Mouse (Mus musculus) midbrain, postnatal 0 days (tissue): ENCODE data around the gene Olfr558. TPM values are rescaled to one million over a fixed set of nuclear protein-coding genes. Genes with fewer than 3 reads are reported as not detected.

Experiments used
- ATAC-seq: fragments of 200-750 bp; cut with Nextera tagmentation; 2 replicates; pipeline ENCODE4 v1.8.0; 2017; ENCODE audit warnings: moderate number of reproducible peaks, mild to moderate bottlenecking, moderate TSS enrichment, moderate library complexity; ENCODE audit not compliant: low FRiP score
- DNase-seq: peaks from one replicate; pipeline ENCODE4 v3.0.0-alpha.2; 2015; ENCODE audit warnings: low spot score
- H3K27ac ChIP-seq: fragments of 300-500 bp; sonication (generic); 2 replicates; pipeline ENCODE4 v1.5.1; 2014; ENCODE audit warnings: low read depth, mild to moderate bottlenecking, low read length, mixed read lengths
- H3K27me3 ChIP-seq: fragments of 300-500 bp; sonication (generic); 2 replicates; pipeline ENCODE4 v1.6.1; 2014; ENCODE audit warnings: low read length, control low read depth, mixed read lengths; ENCODE audit not compliant: insufficient read depth
- H3K36me3 ChIP-seq: fragments of 300-500 bp; sonication (generic); 2 replicates; pipeline ENCODE4 v1.6.1; 2014; ENCODE audit warnings: low read length, control low read depth, mixed read lengths; ENCODE audit not compliant: insufficient read depth
- H3K4me1 ChIP-seq: fragments of 300-500 bp; sonication (generic); 2 replicates; pipeline ENCODE4 v1.6.1; 2014; ENCODE audit warnings: mild to moderate bottlenecking, control low read depth, antibody characterized with exemption, low read length, mixed read lengths; ENCODE audit not compliant: insufficient read depth
- H3K4me2 ChIP-seq: fragments of 300-500 bp; sonication (generic); 2 replicates; pipeline ENCODE4 v1.6.1; 2014; ENCODE audit warnings: low read depth, mild to moderate bottlenecking, low read length, mixed read lengths; ENCODE audit not compliant: poor library complexity, severe bottlenecking
- H3K4me3 ChIP-seq: fragments of 300-500 bp; sonication (generic); 2 replicates; pipeline ENCODE4 v1.5.1; 2014; ENCODE audit warnings: low read depth, mild to moderate bottlenecking, low read length, moderate library complexity
- H3K9ac ChIP-seq: fragments of 300-500 bp; sonication (generic); replicated peaks from 2 replicates; pipeline ENCODE4 v1.6.1; 2014; ENCODE audit warnings: mild to moderate bottlenecking, low read length, moderate library complexity, mixed read lengths; ENCODE audit not compliant: poor library complexity, severe bottlenecking
- H3K9me3 ChIP-seq: fragments of 300-500 bp; sonication (generic); 2 replicates; pipeline ENCODE4 v1.6.1; 2016; ENCODE audit warnings: low read length, control low read depth
- CTCF ChIP-seq: IDR thresholded peaks from 2 replicates; pipeline ENCODE4 v1.5.1; 2016; ENCODE audit warnings: antibody characterized with exemption, mild to moderate bottlenecking
- WGBS: fragments of 180-500 bp; shearing (Covaris S2); extraction: QIAGEN DNeasy Blood & Tissue Kit; methylation state at CpG from one replicate; pipeline ENCODE4 v1.1.7; 2014; 5-methylcytosine and 5-hydroxymethylcytosine counted together
- polyA plus RNA-seq: library from polyadenylated mRNA; unstranded; fragments of >200 nt; fragmentation: Nextera tagmentation; extraction: Ambion mirVana; gene quantifications from 2 replicates; pipeline ENCODE4 v1.2.1, GENCODE M21; 2015
- total RNA-seq: library from RNA; depleted of rRNA; stranded (reverse); fragments of >200 nt; gene quantifications from 2 replicates; pipeline ENCODE4 v1.2.3, GENCODE M21; 2014

Olfr558 gene
- total and polyA plus RNA-seq, 2 experiments from 2014 or later: 0.16 TPM; not detected in 1

DNA sequence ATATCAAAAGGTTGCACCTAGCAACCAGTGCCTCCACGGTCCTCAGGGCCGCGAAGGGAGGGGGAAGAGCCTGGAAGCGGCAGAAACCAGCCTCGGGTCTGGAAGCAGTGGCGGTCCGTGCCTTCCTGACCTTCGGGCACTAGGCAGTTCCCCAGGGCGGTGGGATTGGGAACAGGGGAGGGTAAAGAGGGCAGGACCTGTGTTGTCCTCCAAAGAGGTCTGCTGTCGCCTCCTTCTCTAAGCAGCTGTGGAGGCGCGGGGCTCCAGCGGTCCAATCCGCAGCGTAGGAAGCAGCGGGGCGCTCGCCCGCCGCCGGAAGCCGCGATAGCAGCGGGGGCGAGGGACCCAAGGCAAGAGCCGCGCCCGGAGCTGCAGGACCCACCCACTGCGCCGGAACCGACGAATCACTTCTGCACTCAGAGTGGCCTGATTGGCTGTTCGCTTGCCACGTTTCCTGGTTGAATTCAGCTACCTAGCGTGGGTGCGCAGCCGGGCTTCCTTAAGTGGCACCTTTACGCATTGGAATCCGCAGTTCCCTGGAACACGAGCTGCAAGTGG lies 15.0 kb upstream of the Olfr558 start, which contains the start of gene Trim68:
TSS of gene Trim68 (minus strand) at position 384 of the 558 bp plus-strand sequence.
- H3K9ac ChIP-seq: peak within 1 kb of the TSS; percentile 63
- H3K4me1 ChIP-seq: no peaks in the 10 kb centered on the region
- H3K36me3 ChIP-seq: no peaks in the 10 kb centered on the region
- no peaks in the 10 kb centered on the region for H3K27me3 ChIP-seq
- peak within 1 kb of the TSS; percentile 62 for H3K27ac ChIP-seq
- TF ChIP-seq CTCF: 0 out of 2 replicates have a peak, but pooled peaks have one; percentile 1
- WGBS: 0% methylated on average over 25 of the region's 40 CpGs
- DNase-seq (peak; percentile 89), ATAC-seq (peak; percentile 99)
- H3K4me3 ChIP-seq: peak within 1 kb of the TSS; percentile 60
- no peaks in the 10 kb centered on the region for H3K9me3 ChIP-seq
- peak within 1 kb of the TSS; percentile 88 for H3K4me2 ChIP-seq

DNA sequence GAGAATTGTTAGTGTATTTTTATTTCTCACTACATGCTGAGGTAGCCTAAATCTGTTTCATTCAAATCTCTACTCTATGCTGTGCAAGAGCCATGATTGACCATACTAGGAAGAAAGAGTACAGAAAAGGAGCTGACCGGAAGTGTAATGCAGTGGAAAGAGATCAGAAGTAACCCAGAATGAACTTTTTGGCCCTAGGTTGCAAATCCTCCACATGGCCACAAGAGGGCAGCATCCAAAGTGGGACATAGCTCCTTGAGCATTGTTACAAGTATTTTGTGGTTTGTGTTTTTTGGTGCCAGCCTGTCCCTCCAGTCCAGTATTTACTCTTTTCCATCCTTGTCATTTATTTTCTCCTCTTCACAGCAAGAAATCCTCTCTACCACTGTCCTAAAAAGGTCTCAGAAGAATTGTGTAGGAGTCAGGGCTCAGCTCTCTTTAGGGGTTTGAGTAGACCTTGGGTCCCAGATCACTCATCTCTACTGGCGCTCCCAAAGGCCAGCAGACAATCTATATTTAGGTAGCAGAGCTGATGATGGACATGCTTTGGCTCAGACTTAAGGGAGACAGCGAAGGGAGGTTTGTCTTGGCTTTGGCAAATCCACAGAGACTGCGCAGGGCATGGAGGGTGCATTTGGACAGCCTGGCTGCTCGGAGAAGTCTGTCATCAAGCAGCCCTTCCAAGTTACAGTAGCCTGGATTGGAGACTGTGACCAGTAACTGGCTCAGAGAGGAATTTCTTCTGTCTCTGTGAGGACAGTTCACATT lies 6.5 kb upstream of the Olfr558 start, which contains the start of gene Olfr557:
TSS of gene Olfr557 (plus strand) at position 553 of the 768 bp plus-strand sequence.
- no peaks in the 10 kb centered on the region for H3K27me3 ChIP-seq
- ATAC-seq (no peak), DNase-seq (peak; percentile 25)
- H3K9ac ChIP-seq: no peak within 1 kb of the TSS
- H3K4me2 ChIP-seq: no peak within 1 kb of the TSS
- no peak within 1 kb of the TSS for H3K4me3 ChIP-seq
- 77% methylated on average over 5 of the region's 5 CpGs for WGBS
- H3K36me3 ChIP-seq: no peaks in the 10 kb centered on the region
- H3K4me1 ChIP-seq: no peaks in the 10 kb centered on the region
- no peaks in the 10 kb centered on the region for H3K9me3 ChIP-seq
- no peak within 1 kb of the TSS for H3K27ac ChIP-seq
- TF ChIP-seq CTCF: peak; percentile 83

DNA sequence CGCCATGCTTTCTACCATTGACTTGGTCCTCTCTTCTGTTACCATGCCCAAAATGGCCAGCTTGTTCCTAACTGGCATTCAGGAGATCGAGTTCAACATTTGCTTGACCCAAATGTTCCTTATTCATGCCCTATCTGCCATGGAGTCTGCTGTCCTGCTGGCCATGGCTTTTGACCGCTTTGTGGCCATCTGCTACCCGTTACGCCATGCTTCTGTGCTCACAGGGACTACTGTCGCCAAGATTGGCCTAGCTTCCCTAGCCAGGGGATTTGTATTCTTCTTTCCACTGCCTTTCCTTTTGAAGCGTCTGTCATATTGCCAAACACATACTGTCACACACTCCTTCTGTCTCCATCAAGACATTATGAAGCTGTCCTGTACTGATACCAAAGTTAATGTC lies 3.6 kb upstream of the Olfr558 start:
- 90% methylated on average over 7 of the region's 7 CpGs for WGBS
- Histone ChIP-seq H3K4me3 (no peak overlapping the region), H3K4me2 (no peak overlapping the region), H3K36me3 (no peaks in the 10 kb centered on the region), H3K9ac (no peak overlapping the region), H3K9me3 (no peaks in the 10 kb centered on the region), H3K27ac (no peak overlapping the region), H3K4me1 (no peaks in the 10 kb centered on the region), H3K27me3 (no peaks in the 10 kb centered on the region)
- TF ChIP-seq CTCF: no peak
- no peak for ATAC-seq
- DNase-seq: no peak

GRCm38 (mm10) chr7:102718970-102719369 lies 17.0 kb downstream of the Olfr558 start, which contains the start of gene Olfr33:
Gene Olfr33 (minus strand): TSS chr7:102719070.
- no peaks in the 10 kb centered on the region for H3K4me1 ChIP-seq
- H3K4me2 ChIP-seq: no peak within 1 kb of the TSS
- H3K27ac ChIP-seq: no peak within 1 kb of the TSS
- ATAC-seq: no peak
- H3K27me3 ChIP-seq: no peaks in the 10 kb centered on the region
- 47% methylated on average over 1 of the region's 1 CpGs for WGBS
- H3K36me3 ChIP-seq: no peaks in the 10 kb centered on the region
- no peak for DNase-seq
- H3K9ac ChIP-seq: no peak within 1 kb of the TSS
- no peak for TF ChIP-seq CTCF
- H3K9me3 ChIP-seq: no peaks in the 10 kb centered on the region
- H3K4me3 ChIP-seq: no peak within 1 kb of the TSS

DNA sequence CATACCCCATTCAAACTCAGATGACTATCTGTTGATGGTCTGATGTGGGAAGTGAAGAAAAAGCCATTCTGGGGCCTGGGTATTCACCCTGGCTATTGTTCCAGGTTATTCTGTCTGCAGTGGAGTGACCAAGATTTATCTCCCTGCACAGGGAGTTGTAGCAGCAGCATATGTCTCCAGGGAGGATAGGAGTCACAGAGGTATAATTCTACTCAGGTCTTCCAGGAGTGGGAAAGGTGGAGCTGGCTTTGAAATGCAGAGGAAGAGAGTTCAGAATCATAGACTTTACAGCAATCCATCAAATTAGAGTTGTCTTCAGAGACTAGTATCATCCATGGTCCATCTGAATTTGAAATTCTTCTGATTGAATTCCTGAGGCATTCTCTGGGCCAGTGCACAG lies 25.4 kb downstream of the Olfr558 start, which contains the start of gene Olfr559:
TSS of gene Olfr559 (minus strand) at position 101 of the 400 bp plus-strand sequence.
- H3K27ac ChIP-seq: no peak within 1 kb of the TSS
- TF ChIP-seq CTCF: no peak
- no peak for ATAC-seq
- H3K4me2 ChIP-seq: no peak within 1 kb of the TSS
- H3K27me3 ChIP-seq: no peaks in the 10 kb centered on the region
- no peaks in the 10 kb centered on the region for H3K36me3 ChIP-seq
- H3K9me3 ChIP-seq: no peaks in the 10 kb centered on the region
- H3K4me1 ChIP-seq: no peaks in the 10 kb centered on the region
- no peak within 1 kb of the TSS for H3K9ac ChIP-seq
- DNase-seq: no peak
- no peak within 1 kb of the TSS for H3K4me3 ChIP-seq

DNA sequence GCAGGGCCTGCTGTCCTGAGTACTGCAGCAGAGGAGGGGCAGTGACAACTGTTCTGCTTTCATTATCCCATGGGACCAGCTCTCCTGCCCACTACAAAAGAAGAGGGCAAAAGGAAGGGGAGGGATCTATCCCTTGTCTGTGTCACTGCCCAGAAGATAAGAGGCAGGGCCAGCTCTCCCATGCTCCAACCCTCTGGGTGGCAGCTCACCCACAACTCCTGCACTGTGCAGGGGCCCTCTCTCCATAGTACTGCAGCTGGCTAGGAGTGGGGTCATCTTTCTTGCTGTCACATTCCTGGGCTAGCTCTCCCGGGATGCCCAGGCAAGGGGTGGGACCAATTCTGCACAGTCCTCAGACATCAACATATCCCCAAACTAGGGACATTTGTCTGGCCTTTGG lies 31.8 kb downstream of the Olfr558 start:
- no peak for TF ChIP-seq CTCF
- no peak overlapping the region for H3K9ac ChIP-seq
- H3K9me3 ChIP-seq: no peaks in the 10 kb centered on the region
- H3K27ac ChIP-seq: no peak overlapping the region
- 80% methylated on average over 1 of the region's 1 CpGs for WGBS
- no peak for DNase-seq
- no peaks in the 10 kb centered on the region for H3K4me1 ChIP-seq
- no peaks in the 10 kb centered on the region for H3K36me3 ChIP-seq
- ATAC-seq: no peak
- no peak overlapping the region for H3K4me3 ChIP-seq
- no peaks in the 10 kb centered on the region for H3K27me3 ChIP-seq
- H3K4me2 ChIP-seq: no peak overlapping the region
